7 mouse cellular contexts compared by ENCODE assay signal in the genomic region with DNA sequence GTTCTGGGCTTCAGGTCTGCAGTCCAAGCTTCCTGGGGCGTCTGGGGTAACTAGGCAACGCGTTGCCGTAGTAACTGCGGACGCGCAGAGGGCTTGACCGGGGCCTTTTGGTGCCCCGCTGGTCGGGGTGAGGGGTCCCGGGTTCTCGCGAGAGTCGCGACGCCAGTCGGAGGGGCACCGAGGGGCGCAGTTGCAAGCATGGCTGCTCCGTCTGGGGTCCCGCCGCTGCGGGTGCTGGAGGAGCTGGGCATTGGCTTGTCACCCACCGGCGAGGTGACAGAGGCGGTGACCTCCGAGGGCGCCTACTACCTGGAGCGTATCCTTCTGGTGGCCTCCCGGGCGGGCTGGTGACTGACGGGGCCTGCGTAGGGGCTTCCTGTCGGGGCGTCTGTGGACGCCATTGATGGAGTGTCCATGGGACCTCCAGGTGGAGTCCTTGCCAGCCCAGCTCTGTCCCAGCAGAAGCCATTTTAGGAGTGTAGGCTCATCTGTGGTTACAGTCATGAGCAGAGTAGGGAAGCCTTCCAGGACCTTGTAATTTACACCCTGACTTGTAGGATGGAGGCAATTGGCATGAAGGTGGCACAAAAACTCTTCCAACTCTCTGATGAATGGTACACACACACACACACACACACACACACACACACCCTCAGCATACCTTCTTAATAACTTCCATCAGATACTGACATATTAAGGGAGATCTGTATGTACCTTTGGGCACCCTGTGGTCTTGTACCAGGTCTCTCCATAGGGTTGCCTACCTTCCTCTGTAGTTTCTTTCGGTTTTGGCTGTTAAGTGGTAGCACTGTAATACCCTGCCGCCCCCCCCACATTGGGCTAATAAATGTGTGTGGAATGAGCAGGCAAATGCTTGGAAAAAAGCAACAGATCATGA. TPM values are rescaled to one million over a fixed set of nuclear protein-coding genes. Genes with fewer than 3 reads are reported as not detected.
DNase-seq lines count a peak whose midpoint lies in the region; ATAC-seq lines count a peak whose summit lies in the region.

Gene Spag16, plus strand, starts transcription at position 165 of the 898 bp plus-strand sequence.

- ATAC-seq in hindbrain, embryonic 12.5 days (ENCODE audit: low FRiP score): peak; percentile 96
- ATAC-seq in midbrain, embryonic 15.5 days (replicated peaks): peak; percentile 93

- peak within 1 kb of the TSS; percentile 43 for H3K9ac ChIP-seq in hindbrain, embryonic 12.5 days
- peak within 1 kb of the TSS; percentile 42 for H3K9ac ChIP-seq in midbrain, embryonic 15.5 days

- H3K4me3 ChIP-seq in hindbrain, embryonic 12.5 days: peak within 1 kb of the TSS; percentile 54
- peak within 1 kb of the TSS; percentile 69 for H3K4me3 ChIP-seq in limb, embryonic 10.5 days
- H3K4me3 ChIP-seq in midbrain, embryonic 15.5 days: peak within 1 kb of the TSS; percentile 46

- peak within 1 kb of the TSS; percentile 85 for H3K4me2 ChIP-seq in hindbrain, embryonic 12.5 days (replicated peaks)
- peak within 1 kb of the TSS; percentile 63 for H3K4me2 ChIP-seq in midbrain, embryonic 15.5 days

- no peaks in the 10 kb centered on the region for H3K27me3 ChIP-seq in hindbrain, embryonic 12.5 days
- no peaks in the 10 kb centered on the region for H3K27me3 ChIP-seq in limb, embryonic 10.5 days (ENCODE audit: low read depth, poor library complexity, severe bottlenecking)
- H3K27me3 ChIP-seq in midbrain, embryonic 15.5 days (replicated peaks): no peaks in the 10 kb centered on the region

- H3K27ac ChIP-seq in hindbrain, embryonic 12.5 days: no peak within 1 kb of the TSS
- peak within 1 kb of the TSS; percentile 81 for H3K27ac ChIP-seq in limb, embryonic 10.5 days
- H3K27ac ChIP-seq in midbrain, embryonic 15.5 days: no peak within 1 kb of the TSS

- 8% methylated on average over 38 of the region's 38 CpGs for WGBS in hindbrain, embryonic 12.5 days
- WGBS in limb, embryonic 10.5 days: 10% methylated on average over 38 of the region's 38 CpGs
- WGBS in midbrain, embryonic 15.5 days: 6% methylated on average over 38 of the region's 38 CpGs

- H3K9me3 ChIP-seq in hindbrain, embryonic 12.5 days (replicated peaks): no peaks in the 10 kb centered on the region
- no peaks in the 10 kb centered on the region for H3K9me3 ChIP-seq in limb, embryonic 10.5 days (replicated peaks)
- H3K9me3 ChIP-seq in midbrain, embryonic 15.5 days: no peaks in the 10 kb centered on the region

- H3K4me1 ChIP-seq in hindbrain, embryonic 12.5 days: peaks cover 3% of the 10 kb centered on the region; the same call in 1 of the 2 replicates
- peaks cover 14% of the 10 kb centered on the region for H3K4me1 ChIP-seq in limb, embryonic 10.5 days
- 0 out of 2 replicates have a peak, but pooled peaks cover 4% of the 10 kb centered on the region for H3K4me1 ChIP-seq in midbrain, embryonic 15.5 days

- H3K36me3 ChIP-seq in hindbrain, embryonic 12.5 days: no peaks in the 10 kb centered on the region
- no peaks in the 10 kb centered on the region for H3K36me3 ChIP-seq in limb, embryonic 10.5 days
- no peaks in the 10 kb centered on the region for H3K36me3 ChIP-seq in midbrain, embryonic 15.5 days (replicated peaks)

- peak; percentile 8 for DNase-seq in urinary bladder, postnatal 14 days (ENCODE audit: low spot score)
- no peak for DNase-seq in urinary bladder, postnatal 10 days (ENCODE audit: low spot score)
- peak; percentile 84 for DNase-seq in embryo, embryonic 9.5 days (ENCODE audit: extremely low spot score)
- DNase-seq in limb, embryonic 10.5 days (ENCODE audit: low spot score): peak; percentile 87
- peak; percentile 40 for DNase-seq in thymus, postnatal 14 days

RNA-seq across cellular contexts. Expression of gene Spag16, which starts in this region (rescaled TPM):
- 2.5 and 3.2 TPM in 2 replicates for polyA plus RNA-seq in hindbrain, embryonic 12.5 days (2016; fragmentation: Nextera tagmentation; extraction: Ambion mirVana)
- 2.2 TPM in 2 replicates for polyA plus RNA-seq in limb, embryonic 10.5 days (2016; fragmentation: Nextera tagmentation; extraction: Ambion mirVana)
- polyA plus RNA-seq in midbrain, embryonic 15.5 days (2015; fragmentation: Nextera tagmentation; extraction: Ambion mirVana): 1.7 and 2.2 TPM in 2 replicates
